Mouse (Mus musculus) neural tube, embryonic 14.5 days (tissue): Measurements from ENCODE around the gene Cdk17. TPM values are rescaled to one million over a fixed set of nuclear protein-coding genes. Genes with fewer than 3 reads are reported as not detected.

ENCODE experiments used
- ATAC-seq: fragments of 200-750 bp; cut with Nextera tagmentation; 2 replicates; pipeline ENCODE4 v1.8.0; 2017; ENCODE audit warnings: low read depth, mild to moderate bottlenecking, moderate TSS enrichment, moderate library complexity
- H3K27ac ChIP-seq: fragments of 300-500 bp; sonication (generic); 2 replicates; pipeline ENCODE4 v1.5.1; 2014; ENCODE audit warnings: low read depth, mild to moderate bottlenecking, control low read depth, low read length, moderate library complexity, mixed read lengths
- H3K27me3 ChIP-seq: fragments of 300-500 bp; sonication (generic); 2 replicates; pipeline ENCODE4 v1.6.1; 2014; ENCODE audit warnings: low read length; ENCODE audit not compliant: control insufficient read depth, insufficient read depth
- H3K36me3 ChIP-seq: fragments of 300-500 bp; sonication (generic); 2 replicates; pipeline ENCODE4 v1.6.1; 2014; ENCODE audit warnings: low read length, mixed read lengths; ENCODE audit not compliant: control insufficient read depth, insufficient read depth
- H3K4me1 ChIP-seq: fragments of 300-500 bp; sonication (generic); 2 replicates; pipeline ENCODE4 v1.6.1; 2014; ENCODE audit warnings: low read length; ENCODE audit not compliant: control insufficient read depth, insufficient read depth
- H3K4me2 ChIP-seq: fragments of 300-500 bp; sonication (generic); 2 replicates; pipeline ENCODE4 v1.6.1; 2014; ENCODE audit warnings: mild to moderate bottlenecking, low read depth, low read length, control low read depth
- H3K4me3 ChIP-seq: fragments of 300-500 bp; sonication (generic); 2 replicates; pipeline ENCODE4 v1.5.1; 2014; ENCODE audit warnings: low read depth, low read length, control low read depth, mixed read lengths
- H3K9ac ChIP-seq: fragments of 300-500 bp; sonication (generic); replicated peaks from 2 replicates; pipeline ENCODE4 v1.6.1; 2014; ENCODE audit warnings: low read depth, mild to moderate bottlenecking, control low read depth, low read length, mixed read lengths
- H3K9me3 ChIP-seq: fragments of 300-500 bp; sonication (generic); 2 replicates; pipeline ENCODE4 v1.6.1; 2016; ENCODE audit warnings: low read length; ENCODE audit not compliant: control insufficient read depth
- WGBS: fragments of 180-500 bp; shearing (Covaris S2); extraction: QIAGEN DNeasy Blood & Tissue Kit; methylation state at CpG from one replicate; pipeline ENCODE4 v1.1.7; 2014; 5-methylcytosine and 5-hydroxymethylcytosine counted together
- polyA plus RNA-seq: library from polyadenylated mRNA; unstranded; fragments of >200 nt; fragmentation: Nextera tagmentation; extraction: Ambion mirVana; gene quantifications from 2 replicates; pipeline ENCODE4 v1.2.1, GENCODE M21; 2014

Gene Cdk17
- polyA plus RNA-seq, 1 experiment from 2014 or later: 62.8 TPM

- H3K27me3 ChIP-seq: no peaks in the 10 kb centered on the region
- H3K9me3 ChIP-seq: no peaks in the 10 kb centered on the region
- no peaks in the 10 kb centered on the region for H3K36me3 ChIP-seq
- no peak overlapping the region for H3K4me2 ChIP-seq
- ATAC-seq: no peak
- H3K4me3 ChIP-seq: no peak overlapping the region
- WGBS: 97% methylated on average over 6 of the region's 6 CpGs
- no peak overlapping the region for H3K27ac ChIP-seq
- no peaks in the 10 kb centered on the region for H3K4me1 ChIP-seq
- H3K9ac ChIP-seq: no peak overlapping the region
These were observed 41.3 kb downstream of the Cdk17 start for GRCm38 (mm10) chr10:93201846-93202458.

DNA sequence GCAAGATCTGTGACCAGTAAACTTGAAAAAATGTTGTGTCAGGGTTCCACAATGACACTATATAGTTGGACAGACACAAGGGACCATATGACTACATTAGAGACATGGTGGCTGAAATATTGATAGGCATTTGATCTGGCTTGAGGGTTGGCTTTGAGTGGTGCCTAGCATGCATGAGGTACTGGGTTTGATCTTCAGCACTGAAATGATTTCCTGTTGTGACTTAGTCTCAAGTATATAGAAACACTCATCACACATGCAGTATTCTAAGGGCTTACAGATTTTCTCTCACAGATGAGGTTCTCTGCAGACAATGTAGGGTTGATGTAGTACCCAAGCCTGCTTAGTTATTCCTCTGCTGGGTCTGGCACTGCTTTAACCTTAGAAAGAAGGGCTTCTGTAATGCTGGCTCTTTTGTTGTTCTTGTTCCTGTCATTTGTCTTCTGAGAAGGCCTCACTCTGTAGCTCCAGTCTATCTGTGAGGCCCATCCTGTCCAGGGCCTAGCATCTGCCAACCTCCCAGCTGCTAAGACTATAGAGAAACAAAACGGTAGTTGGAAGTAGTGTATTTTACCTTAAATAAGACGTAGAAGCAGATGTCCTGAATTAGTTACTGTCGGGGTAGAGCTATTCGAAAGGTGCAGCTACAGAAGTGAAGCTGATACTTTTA, 44.7 kb downstream of the Cdk17 start:
- H3K4me3 ChIP-seq: no peak overlapping the region
- H3K9me3 ChIP-seq: no peaks in the 10 kb centered on the region
- H3K27me3 ChIP-seq: no peaks in the 10 kb centered on the region
- no peak overlapping the region for H3K9ac ChIP-seq
- H3K36me3 ChIP-seq: no peaks in the 10 kb centered on the region
- 80% methylated on average over 4 of the region's 4 CpGs for WGBS
- ATAC-seq: no peak
- H3K27ac ChIP-seq: no peak overlapping the region
- no peaks in the 10 kb centered on the region for H3K4me1 ChIP-seq
- no peak overlapping the region for H3K4me2 ChIP-seq

- 90% methylated on average over 5 of the region's 5 CpGs for WGBS
- no peaks in the 10 kb centered on the region for H3K36me3 ChIP-seq
- ATAC-seq: no peak
These were observed 46.5 kb downstream of the Cdk17 start for GRCm38 (mm10) chr10:93207176-93207575.

DNA sequence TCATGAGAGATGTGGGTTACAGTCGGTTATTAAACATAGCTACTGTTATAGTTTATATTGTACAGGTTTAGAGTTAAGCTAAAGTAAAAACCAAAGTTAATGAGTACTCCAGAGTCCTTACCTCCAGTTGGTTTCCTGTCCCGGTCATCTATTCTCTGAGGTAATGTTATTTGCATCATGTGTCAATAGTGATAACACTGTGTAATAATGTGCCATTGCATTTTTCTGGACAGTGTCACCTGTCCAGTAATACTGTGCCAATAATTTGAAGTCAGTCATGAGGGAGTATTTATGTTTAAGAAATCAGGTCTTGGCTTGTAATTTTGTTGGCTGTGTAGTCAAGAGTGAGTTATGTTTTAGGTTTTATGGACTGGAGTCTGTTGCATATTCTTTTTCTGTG, 52.0 kb downstream of the Cdk17 start:
- no peaks in the 10 kb centered on the region for H3K27me3 ChIP-seq
- H3K4me2 ChIP-seq: no peak overlapping the region
- H3K4me1 ChIP-seq: no peaks in the 10 kb centered on the region
- no peak overlapping the region for H3K9ac ChIP-seq
- H3K36me3 ChIP-seq: peaks cover 20% of the 10 kb centered on the region; the same call in 1 of the 2 replicates
- H3K4me3 ChIP-seq: no peak overlapping the region
- 91% methylated on average over 2 of the region's 2 CpGs for WGBS
- H3K9me3 ChIP-seq: no peaks in the 10 kb centered on the region
- H3K27ac ChIP-seq: no peak overlapping the region
- no peak for ATAC-seq

More at GRCm38 (mm10) chr10:93207176-93207575, 46.5 kb downstream of the Cdk17 start:
- Histone ChIP-seq H3K9me3 (no peaks in the 10 kb centered on the region), H3K27ac (no peak overlapping the region), H3K4me3 (no peak overlapping the region), H3K4me1 (no peaks in the 10 kb centered on the region), H3K9ac (no peak overlapping the region), H3K4me2 (no peak overlapping the region), H3K27me3 (no peaks in the 10 kb centered on the region)

GRCm38 (mm10) chr10:93213339-93213738, 52.7 kb downstream of the Cdk17 start:
- Histone ChIP-seq H3K36me3 (peaks cover 22% of the 10 kb centered on the region; the same call in 1 of the 2 replicates), H3K27me3 (no peaks in the 10 kb centered on the region), H3K4me1 (no peaks in the 10 kb centered on the region), H3K4me3 (no peak overlapping the region), H3K27ac (no peak overlapping the region), H3K9me3 (no peaks in the 10 kb centered on the region), H3K9ac (no peak overlapping the region), H3K4me2 (no peak overlapping the region)
- WGBS: 88% methylated on average over 7 of the region's 7 CpGs
- ATAC-seq: no peak

DNA sequence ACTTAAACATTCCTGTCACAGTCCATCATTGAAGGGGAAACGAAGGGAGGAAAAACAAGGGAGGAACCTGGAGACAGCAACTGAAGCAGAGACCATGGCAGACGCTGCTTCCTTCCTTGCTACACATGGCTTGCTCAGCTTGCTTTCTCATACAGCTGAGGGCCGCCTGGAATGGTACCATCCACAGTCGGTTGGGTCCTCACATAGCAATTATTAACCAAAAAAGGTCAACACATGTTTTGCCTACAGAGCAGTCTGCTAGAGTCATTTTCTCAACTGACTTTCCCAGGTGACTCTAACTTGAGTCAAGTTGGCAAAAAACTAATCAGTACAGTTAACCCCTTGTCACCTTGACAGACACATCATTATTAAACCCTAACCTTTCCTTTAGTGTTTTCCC, 53.6 kb downstream of the Cdk17 start:
- WGBS: 73% methylated on average over 4 of the region's 4 CpGs
- no peak overlapping the region for H3K9ac ChIP-seq
- no peaks in the 10 kb centered on the region for H3K27me3 ChIP-seq
- H3K4me2 ChIP-seq: no peak overlapping the region
- no peaks in the 10 kb centered on the region for H3K4me1 ChIP-seq
- no peak overlapping the region for H3K27ac ChIP-seq
- peaks cover 27% of the 10 kb centered on the region; the same call in 1 of the 2 replicates for H3K36me3 ChIP-seq
- ATAC-seq: no peak
- H3K9me3 ChIP-seq: no peaks in the 10 kb centered on the region
- H3K4me3 ChIP-seq: no peak overlapping the region

DNA sequence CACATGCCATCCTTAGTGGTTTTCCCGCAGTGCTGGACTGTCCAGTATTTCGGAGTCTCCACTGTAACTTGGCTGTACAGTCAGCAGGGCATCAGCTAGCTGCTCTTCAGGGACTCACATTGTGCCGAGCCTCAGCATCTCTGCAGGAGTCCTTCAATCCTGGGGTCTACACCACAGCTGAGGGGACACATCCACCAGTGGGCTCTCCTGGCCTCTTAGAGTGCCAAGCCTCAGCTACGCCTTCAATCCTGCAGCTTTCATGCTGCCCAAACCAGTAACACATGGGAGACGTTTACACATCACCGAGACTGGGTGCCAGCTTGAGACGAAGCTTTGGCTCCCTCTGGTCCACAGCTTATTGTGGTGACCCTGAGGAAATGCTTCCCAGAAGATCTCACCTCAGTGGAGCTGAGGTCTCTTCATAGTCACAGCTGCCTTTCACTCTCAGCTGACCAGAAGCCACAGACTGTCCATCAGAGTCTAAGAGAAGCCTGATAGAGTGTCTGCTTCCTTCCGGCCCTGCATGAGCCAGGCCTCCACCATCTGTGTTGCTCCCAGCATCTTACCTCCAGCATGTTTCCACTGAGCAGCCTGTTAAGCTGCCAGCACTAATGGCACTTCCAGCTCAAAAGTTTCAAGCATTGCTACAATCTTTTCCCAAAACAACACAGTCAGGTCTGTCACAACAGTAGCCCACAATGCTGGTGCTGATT, 54.5 kb downstream of the Cdk17 start:
- 93% methylated on average over 8 of the region's 8 CpGs for WGBS
- no peak overlapping the region for H3K9ac ChIP-seq
- no peaks in the 10 kb centered on the region for H3K4me1 ChIP-seq
- no peaks in the 10 kb centered on the region for H3K27me3 ChIP-seq
- no peak overlapping the region for H3K4me2 ChIP-seq
- no peak overlapping the region for H3K4me3 ChIP-seq
- H3K27ac ChIP-seq: no peak overlapping the region
- no peak for ATAC-seq
- H3K36me3 ChIP-seq: peaks cover 27% of the 10 kb centered on the region; the same call in 1 of the 2 replicates
- H3K9me3 ChIP-seq: no peaks in the 10 kb centered on the region

DNA sequence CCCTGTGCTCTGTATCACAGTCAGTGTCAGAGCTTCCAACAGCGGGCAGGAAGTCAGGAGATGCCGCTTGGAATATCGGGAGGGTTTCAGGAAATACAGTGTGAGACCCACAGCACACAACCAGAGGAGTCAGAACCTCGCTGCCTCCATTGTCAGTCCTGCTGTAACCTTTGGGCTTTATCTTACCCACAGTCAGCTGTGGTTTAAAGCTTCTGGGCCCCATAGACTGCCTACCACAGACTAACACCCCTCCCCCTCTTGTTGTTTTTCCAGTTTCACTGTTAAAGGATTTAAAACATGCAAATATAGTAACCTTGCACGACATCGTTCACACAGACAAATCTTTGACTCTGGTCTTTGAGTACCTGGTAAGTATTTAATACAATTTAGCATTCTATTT, 65.1 kb downstream of the Cdk17 start:
- H3K4me3 ChIP-seq: no peak overlapping the region
- peaks cover 11% of the 10 kb centered on the region; the same call in 1 of the 2 replicates for H3K36me3 ChIP-seq
- no peaks in the 10 kb centered on the region for H3K27me3 ChIP-seq
- WGBS: 86% methylated on average over 6 of the region's 6 CpGs
- no peak overlapping the region for H3K4me2 ChIP-seq
- H3K9ac ChIP-seq: no peak overlapping the region
- no peaks in the 10 kb centered on the region for H3K4me1 ChIP-seq
- no peak overlapping the region for H3K27ac ChIP-seq
- no peak for ATAC-seq
- no peaks in the 10 kb centered on the region for H3K9me3 ChIP-seq

GRCm38 (mm10) chr10:93227921-93228320, 67.2 kb downstream of the Cdk17 start:
- no peaks in the 10 kb centered on the region for H3K27me3 ChIP-seq
- ATAC-seq: no peak
- H3K36me3 ChIP-seq: peaks cover 15% of the 10 kb centered on the region
- no peak overlapping the region for H3K27ac ChIP-seq
- no peaks in the 10 kb centered on the region for H3K9me3 ChIP-seq
- H3K4me1 ChIP-seq: no peaks in the 10 kb centered on the region
- no peak overlapping the region for H3K4me3 ChIP-seq
- H3K9ac ChIP-seq: no peak overlapping the region
- no peak overlapping the region for H3K4me2 ChIP-seq
- 47% methylated on average over 8 of the region's 8 CpGs for WGBS
